Mouse (Mus musculus) fibroblast of lung, adult 2 months (primary cell): Measurements from ENCODE around the gene Rtp1.

Experiments used
- DNase-seq: peaks from one replicate; pipeline ENCODE4 v3.0.0-alpha.2; 2011; ENCODE audit warnings: low read depth

Gene Rtp1

DNA sequence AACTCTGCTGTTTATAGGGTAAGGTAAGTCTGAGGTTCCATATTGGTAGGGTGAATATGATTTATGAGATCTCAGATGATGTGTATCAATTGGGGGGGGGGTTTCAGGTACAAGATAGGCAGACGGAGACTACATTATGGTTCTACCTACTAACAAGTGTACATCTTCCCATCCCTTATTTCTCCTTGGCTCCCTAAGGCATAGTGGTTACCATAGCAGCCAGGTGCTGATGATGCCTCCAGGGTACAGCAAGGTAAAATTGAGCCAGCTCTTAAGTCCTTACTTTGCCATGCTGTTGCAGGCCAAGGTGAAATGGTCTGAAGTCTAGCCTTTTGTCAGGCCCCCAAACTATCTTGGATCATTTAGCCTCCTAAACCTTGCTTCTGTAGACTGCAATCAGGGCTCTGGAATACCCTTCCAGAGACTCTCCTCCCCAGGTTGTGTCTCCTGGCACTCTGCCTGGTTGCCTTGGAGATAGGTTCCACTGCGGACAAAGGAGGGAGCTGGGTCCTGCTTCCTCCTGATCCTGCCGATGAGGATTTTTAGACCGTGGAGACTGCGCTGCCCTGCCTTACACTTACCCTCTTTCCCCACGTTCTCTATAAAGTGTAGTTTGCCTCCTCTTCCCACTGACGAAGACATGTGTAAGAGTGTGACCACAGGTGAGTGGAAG is at the start of gene Rtp1:
Gene Rtp1 (plus strand): TSS at position 487 of the 673 bp plus-strand sequence.
- DNase-seq, result no peak

DNA sequence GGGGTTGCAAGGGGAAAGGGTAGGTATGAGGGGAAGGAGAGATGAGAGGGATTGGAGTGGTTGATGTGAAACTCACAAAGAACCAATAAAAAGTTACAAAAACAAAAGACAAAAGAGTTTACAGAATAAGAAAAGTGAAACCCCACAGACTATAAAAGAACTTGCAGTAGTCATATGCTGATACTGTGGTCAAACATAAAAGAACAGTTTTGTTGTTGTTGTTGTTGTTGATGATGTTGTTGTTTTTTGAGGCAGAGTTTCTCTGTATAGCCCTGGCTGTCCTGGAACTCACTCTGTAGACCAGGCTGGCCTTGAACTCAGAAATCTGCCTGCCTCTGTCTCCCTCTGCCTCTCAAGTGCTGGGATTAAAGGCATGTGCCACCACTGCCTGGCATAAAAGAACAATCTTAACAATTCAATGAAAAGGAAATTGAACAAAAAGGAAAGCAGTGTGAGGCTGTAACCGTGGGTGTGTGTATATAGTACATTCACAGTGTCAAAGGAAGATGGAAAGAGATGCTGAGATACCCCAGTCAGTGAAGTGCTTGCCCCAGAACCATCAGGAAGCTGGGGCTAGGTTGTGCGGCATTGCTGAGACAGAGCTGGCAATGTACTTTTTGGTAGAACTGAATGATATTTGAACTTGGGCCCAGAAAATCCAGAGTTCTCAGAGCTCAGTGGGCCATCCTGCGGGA is 49.2 kb upstream of the Rtp1 start:
- DNase-seq, result no peak

DNA sequence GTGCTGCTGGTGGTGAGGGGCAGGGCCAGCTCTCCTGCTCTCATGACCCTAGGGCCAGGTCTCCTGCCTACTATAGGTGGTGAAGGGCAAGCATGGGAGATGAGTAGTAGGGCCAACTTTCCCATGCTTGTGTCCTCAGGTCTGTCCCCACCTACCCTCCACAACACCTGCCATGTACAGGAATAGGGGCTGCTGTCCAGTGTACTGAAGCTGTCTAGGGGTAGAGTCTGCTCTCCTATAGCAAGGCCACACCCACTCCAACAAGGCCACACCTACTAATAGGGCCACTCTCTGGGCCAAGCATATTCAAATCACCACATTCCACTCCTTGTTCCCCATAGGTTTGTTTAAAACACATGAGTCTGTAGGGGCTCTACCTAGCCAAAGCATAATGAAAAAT is 44.6 kb upstream of the Rtp1 start:
- no peak for DNase-seq

DNA sequence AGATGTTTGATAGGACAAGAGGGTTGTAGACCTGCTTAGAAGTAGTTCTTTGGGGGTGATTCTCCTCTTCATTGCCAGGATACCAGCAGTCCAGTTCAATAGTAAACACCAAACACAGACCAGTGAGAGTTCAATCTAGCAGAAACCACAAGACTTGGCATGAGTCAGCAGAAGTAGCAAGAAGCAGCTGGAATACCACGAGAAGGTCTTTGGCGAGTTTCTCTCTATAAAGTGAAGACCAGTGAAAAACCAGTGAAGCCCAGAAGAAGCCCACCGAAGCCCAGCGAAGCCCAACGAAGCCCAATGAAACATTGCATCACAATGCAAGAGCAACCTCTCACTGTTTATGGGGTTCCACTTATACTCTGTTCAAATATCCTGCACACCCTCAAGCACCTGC is 31.0 kb upstream of the Rtp1 start:
- no peak for DNase-seq

DNA sequence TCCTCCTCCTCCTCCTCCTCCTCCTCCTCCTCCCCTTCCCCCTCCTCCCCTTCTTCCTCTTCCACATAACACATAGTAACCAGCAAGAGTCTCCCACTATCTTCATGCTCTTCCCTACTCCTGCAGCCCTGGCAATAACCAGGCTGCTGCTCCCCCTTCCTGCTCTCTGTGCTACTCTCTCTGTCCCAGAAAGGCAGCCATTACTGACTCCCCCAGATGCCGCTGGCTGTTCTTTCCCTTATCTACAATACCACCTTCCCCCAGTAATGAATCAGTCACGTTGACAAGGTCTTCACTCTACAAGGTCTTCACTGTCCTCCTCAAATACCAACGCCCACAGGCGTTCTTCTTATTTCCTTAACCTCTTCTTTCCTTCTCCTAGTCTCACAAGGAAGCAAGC is 27.5 kb upstream of the Rtp1 start:
- no peak for DNase-seq

DNA sequence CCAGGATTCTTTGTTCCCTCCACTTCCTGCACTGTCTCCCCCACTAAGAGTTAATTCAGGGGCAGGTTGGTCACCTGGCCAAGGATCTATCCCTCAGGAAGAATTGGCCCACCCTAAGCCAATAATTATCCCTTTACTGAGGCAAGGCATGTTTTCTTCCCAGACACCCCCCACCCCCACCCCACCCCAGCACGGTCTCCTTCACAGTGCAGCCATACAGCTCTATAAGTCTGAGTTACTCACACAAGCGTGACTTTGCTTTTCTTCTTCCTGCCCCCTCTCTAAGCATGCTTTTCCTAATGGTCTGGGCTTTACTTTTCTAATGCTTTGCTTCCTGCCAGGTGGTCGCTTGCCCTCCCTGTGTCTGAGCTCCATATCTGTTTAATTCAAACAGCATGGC is 27.0 kb upstream of the Rtp1 start:
- no peak for DNase-seq

DNA sequence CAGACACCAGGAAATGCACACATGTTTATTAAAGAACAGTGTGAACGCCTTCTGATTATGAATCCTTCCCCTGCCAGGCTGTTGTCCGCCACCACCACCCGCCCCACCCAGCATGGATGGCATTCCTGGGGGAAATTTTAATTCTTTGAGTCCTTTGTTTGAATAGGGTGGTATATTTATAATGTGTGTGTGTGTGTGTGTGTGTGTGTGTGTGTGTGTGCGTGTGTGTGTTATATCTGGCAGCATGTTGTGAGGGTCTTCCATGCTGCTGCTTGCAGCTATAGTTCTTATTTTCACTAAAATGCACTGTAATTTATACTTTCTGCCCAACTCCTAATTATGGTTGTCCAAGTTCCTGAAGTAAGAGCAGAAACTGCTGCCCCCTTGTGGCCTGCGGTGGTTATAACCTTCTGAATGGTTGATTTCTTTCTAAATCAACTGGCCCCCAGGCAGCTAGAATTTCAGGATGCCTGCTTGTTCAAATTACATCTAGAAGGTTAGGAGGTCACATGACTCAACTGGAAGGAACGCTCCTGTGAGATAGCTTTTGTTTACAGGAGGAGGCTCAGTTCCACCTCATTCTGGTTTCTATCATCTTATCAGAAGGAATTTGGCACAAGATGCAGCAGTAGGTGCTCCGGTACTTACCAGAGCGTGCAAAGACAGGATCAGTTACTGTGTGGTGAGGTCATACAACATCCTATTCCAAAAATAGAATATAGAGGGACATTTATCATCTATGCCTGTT is 25.8 kb upstream of the Rtp1 start:
- DNase-seq, result peak; percentile 58

DNA sequence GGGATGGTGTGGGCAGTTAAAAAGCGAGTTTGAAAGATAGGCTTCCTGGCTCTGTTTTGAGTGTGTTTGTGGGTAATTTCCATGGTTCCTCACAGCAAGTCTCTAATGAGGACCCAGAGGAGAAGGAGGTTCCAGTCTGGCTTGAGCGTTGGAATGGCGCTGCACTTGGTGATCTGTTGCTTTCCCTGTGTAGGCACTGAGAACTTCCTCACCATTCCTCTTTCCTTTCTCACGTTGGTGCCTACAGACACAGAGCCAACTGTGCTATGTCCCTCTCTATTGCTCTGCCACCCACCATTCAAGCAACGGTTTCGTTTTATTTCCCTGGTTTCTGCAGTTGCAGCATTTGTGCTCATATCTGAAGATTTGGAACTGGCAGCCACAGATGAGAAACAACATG is 16.0 kb upstream of the Rtp1 start:
- no peak for DNase-seq

DNA sequence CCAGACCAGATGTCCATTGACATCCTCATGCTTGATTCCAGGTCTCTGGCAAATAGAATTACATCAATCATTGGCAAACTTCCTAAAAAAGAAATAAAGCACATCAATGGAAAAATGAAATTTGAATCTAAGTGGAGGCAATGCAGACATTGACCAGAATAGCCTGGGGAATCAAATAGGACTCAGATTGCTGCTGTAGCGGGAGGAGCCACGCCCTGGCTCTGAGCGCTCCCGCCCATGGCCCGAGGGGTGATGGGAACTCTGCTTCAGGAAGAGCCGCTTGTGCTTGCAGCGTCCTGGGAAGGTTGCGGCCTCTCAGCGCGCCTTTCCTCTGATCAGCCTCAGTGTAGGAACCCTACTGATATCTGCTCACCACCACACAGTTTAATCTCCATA is 12.7 kb upstream of the Rtp1 start:
- DNase-seq, result no peak

DNA sequence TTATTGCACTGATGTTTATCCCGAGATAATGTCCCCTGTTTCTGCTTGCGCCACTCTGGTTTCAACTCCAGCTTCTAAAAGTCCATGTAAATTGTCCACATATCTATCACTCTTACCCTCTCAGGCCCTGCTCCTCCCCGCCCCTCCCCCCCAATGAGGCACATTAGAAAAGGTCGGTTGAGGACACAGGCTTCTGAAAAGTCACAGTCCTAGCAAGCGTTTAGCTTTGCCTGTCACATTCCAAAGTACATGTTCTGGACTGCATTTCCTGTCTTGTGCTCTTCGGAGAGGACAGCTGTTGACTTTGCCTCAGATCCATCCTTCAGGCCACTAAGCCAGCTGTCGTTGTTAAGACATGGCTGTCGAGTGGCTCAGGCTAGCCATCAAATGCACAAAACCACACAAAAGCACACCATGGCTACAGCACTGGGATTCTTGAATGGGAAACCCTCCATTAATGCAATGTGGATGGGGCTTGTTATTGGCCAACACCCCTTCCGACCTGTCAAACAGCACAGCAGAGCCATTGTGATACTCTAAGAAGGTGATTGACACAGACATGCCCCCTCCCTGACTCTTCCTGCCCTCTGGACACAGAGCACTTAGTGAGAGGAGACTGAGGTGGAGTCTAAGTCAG is 12.2 kb upstream of the Rtp1 start:
- DNase-seq, result no peak

DNA sequence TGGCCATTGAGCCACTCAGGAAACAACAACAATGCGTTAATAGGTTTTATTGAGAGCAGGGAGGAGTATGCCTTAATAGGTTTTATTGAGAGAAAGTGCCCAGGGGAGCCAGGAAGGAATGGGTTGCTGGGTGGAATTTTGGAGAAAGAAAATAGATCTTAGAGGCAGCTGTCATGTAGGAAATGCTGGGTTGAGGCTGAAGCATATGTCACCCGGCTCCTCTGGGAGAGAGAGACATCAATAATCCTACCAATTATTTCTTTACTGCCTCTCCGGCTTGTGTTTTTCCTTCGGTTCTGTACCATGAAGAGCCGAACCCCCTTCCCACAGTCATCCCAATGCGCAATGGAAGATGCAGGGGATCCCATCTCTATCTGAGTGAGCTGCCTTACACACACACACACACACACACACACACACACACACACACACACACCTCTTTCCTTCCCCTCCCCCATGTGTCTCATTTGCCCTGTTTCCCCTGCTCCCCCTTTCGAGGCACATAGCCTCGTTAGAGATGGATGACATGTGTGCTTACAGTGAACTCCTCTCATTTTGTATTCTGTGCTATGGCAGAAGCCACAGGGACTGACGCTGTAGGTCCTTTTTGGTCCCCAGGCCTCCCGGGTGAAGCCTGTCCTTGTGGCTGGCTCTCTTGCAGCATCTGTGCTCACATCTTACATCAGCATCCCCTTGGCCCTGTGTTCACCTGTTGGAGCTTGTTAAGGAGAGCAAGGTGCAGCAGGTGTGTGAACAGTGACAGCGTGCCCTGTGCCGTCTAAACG is 11.3 kb upstream of the Rtp1 start:
- DNase-seq, result no peak

DNA sequence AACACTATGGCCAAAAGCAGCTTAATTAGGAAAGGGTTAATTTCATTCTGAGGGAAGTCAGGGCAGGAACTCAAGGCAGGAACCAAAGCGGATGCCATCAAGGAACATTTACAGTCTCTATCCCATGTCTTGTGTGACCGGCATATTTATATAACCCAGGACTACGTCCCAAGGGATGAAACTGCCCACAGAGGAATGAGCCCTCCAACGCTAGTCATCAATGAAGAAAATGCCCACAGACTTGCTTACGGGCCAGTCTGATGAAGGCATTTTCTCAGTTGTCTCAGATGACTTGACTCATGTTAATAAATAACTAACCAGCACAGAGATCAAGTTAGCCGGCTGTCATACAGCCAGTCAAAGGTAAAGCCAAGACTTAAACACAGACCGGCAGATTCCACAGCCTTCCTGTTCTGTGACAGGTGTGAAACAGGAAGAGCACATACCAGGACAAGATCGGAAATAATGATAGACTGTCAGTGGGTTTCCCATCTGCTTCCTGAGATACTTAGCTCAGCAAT is 9.3 kb upstream of the Rtp1 start:
- no peak for DNase-seq

DNA sequence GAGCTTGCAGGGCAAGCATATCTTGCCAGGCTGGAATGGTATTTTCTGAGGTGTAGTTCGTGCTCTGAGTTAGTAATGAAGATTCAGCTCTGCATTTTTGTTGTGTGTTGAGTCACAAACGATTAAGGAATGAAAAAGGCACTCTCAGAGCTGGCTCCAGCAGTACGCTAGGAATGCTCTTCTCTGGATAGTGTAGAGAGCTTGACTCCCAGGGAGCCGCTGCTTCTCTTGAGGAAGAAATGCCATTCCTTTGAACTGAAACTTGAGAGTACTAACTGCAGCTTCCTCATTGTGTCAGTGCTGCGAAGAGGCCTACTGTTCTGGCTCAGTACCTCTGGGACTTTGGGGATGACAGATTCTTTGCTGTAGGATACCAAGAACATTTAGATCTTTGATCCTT is 5.1 kb upstream of the Rtp1 start:
- no peak for DNase-seq

DNA sequence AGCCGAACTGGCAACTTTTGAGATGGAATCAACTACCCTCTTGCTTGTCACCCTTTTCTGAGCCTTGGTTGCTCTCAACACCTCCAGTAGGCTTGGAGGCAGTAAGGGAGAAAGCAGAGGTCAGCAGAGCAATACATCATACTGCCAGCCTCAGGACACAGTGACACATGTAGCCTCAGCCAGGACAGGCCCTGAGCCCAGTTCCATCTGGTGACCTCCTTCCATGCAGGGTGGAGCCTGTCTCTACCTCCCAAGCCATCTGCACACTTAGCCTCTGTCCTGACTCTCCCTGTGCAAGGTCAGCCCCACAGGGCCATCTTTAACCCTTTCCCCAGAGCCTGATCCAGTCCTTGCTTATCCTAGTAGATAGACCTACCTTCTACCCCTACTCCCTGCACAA is 1.2 kb upstream of the Rtp1 start:
- no peak for DNase-seq

DNA sequence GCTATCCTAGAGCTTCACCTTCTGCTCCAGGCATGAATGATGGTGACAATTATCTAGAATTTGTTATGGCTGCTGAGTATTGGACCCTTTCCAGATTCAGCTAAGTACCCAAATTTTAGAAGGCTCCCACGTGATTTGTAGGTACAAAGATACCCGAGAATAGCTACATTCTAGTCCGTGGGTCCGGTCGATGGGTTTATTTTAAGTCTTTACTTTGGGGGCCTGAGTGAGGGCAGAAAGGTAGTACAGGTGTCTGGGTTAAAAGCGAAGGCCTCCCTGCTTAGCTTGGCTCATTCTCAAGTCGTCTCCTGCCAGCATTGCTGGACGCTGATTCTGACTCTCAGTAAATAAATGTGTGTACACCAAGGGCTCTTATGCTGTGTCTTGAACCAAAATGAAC is 1.1 kb downstream of the Rtp1 start:
- DNase-seq, result no peak

DNA sequence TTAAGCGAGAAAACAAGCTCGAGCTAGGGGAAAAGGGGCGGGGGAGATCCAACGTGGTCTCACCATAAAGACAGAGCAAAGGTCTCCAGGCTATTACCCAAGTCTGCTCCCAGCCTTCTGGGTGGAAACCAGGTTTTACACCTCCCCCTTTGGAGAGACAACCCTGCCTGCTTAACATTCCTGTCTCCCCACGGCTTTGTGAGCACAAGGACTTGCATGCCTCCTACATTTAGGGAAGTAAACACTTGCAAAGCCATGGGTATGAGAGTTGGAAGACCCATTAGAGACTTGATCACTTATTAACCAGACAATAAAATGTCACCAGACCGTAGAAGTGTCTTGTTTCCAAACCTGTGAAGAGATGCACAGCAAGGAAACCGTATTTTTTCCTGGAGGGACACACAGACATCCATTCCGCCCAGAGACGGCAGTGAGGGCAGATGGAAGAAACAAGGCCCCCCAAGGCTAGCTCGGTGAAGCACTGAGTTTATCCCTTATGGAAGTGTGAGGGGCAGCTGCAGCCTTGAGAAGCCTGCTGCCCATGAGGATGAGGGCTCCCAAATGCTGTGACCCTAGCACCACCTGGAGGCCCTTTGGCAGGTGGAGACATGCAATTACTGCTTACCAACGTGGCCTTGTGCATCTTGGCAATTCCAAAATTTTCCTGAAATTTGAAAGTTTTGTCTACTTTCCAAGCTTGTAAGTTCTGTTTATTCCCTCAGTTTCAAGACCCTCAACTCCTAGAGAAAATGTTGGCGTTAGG is 8.7 kb downstream of the Rtp1 start:
- no peak for DNase-seq

DNA sequence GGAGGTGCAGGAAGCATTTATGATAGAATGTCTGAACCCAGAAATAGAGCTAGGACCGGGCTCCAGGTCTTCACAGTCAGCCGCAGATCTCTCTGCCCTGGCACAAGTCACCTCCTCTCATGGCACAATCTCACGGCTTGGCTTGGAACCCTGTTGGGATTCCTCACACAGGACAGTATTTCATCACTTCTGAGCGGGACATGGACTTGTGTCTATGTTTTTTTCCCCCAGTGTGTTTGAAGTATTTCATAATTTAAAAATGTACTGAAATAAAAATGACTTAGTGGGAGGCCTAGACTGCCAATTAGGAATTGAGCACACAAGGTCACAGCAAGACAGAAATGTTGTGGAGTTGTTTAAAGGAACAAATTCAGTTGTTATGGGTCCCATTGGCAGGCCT is 15.3 kb downstream of the Rtp1 start:
- no peak for DNase-seq

DNA sequence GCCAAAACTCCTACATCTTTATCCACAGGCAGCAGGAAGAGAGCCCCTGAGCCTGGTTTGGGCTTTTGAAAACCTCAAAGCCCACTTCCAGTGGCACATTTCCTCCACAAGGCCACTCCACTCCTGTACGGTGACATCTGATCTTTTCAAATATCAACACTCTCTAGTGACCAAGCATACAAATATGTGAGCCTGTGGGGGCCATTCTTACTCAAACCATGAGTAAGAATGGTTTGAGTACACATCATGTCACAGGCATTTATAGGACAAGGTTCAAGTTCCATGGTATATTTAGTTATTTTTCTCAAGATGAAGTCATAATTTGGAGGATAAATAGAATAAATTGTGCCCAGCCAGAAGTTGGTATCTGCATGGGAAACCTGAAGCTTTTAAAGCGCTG is 21.0 kb downstream of the Rtp1 start:
- no peak for DNase-seq

DNA sequence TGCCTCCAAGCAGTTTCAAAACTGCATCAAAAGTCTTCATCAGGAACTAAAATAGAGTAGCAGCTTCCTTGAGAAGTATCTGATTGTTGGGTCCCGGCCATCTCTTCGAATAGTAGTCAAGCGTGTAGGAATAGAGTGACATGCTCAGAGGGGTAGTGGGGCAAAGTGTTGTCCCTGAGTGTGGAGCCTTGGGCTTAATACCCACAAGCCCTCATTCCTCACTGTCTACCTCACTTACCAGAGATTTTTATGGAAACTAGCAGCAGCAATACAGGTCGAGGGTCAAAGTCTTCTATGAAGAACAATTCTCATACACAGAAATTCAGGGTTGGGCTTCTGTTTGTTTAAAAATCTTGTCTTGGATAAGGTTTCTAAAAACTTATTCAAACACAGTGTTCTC is 21.9 kb downstream of the Rtp1 start:
- no peak for DNase-seq

DNA sequence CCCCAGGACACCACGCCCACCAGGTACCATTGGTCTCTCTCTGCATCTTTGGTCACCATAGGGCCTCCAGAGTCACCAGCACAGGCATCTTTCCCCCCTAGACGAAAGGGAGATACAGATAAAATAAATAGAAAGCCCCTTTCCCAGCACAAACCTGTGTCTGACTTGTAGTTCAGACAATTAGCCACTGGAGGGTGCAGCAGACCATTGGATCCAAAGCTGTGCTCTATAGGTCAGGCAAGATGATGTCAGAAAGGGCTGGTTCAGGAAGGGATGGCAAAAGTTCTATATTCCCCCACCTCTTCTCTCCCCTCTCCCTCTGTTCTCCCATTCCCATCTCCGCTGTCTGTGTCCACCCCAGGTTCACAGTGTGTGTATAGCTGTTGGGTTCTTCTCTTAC is 23.5 kb downstream of the Rtp1 start:
- no peak for DNase-seq

DNA sequence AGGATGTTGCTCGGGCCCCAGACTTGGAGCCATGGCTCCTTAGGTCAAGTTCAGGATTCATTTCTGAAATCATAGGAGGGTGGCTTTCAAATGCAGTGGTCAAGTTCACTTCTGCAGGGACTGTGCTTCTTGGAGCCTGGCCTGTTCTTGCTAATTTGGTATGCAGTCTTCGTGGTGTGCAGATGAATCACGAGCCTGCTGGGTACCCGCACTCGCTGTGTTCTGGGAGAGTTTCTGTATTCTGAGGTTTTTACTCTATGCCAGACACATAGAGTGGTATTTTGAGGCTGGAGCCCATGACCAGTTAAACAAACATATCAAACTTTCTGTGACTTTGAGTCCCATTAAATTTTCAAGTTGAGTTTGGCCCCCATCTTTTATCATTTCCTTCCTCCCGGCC is 25.4 kb downstream of the Rtp1 start:
- peak; percentile 83 for DNase-seq
